Mouse (Mus musculus) bone marrow, adult 2 months (tissue): ENCODE measurements around the gene Elovl5.

Experiments used
- CTCF ChIP-seq: fragments of 200-500 bp; IDR thresholded peaks from 2 replicates; pipeline ENCODE4 v1.5.1; 2011; ENCODE audit warnings: low read length, control low read depth; ENCODE audit not compliant: control insufficient read depth, insufficient read depth
- POLR2A ChIP-seq: fragments of 200-500 bp; IDR thresholded peaks from 2 replicates; pipeline ENCODE4 v1.6.1; 2011; ENCODE audit warnings: low read depth, mild to moderate bottlenecking, control low read depth, low read length, borderline replicate concordance; ENCODE audit not compliant: control insufficient read depth

DNA sequence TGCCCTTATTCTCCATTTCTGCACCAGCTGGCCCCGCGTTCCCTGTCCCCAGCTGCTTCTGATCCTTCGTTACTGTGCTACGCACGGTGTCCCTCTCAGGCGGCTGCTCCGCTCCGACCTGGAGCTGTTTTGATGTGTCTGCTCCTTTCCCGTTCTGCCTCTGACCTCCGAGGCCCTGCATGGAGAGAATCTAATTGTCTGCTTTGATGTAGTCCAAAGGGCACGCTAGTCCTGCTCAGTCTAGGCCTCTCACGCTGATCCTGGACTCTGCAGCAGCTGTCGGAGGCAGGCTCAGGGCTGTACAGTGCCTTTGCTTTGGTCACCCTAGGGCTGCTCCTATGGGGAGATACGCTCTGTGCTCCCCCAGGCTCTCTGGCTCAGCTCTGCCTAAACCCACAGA is 46.9 kb downstream of the Elovl5 start:
- no peak for TF ChIP-seq POLR2A
- no peak for TF ChIP-seq CTCF
